Mouse (Mus musculus): ENCODE measurements at regions not wholly inside any gene's neighbourhood (a gene's known extent, or its start where the extent isn't known, plus 50 kb on each side); places are given as distances from the start of the nearest gene placed in this dataset.

GRCm38 (mm10) chr3:147041201-147041600 lies 189.0 kb downstream of the Ttll7 start:
- DNase-seq (ENCODE audit: low spot score) = no peak

- DNase-seq (ENCODE audit: low spot score) = no peak
Observed at GRCm38 (mm10) chr3:147042911-147043310, 190.7 kb downstream of the Ttll7 start.

GRCm38 (mm10) chr3:147046634-147047033 lies 194.5 kb downstream of the Ttll7 start:
- DNase-seq (ENCODE audit: low spot score) = no peak

GRCm38 (mm10) chr3:147054157-147054838 lies 202.1 kb downstream of the Ttll7 start:
- no peak for DNase-seq (ENCODE audit: low spot score)

GRCm38 (mm10) chr3:147057874-147058273 lies 205.7 kb downstream of the Ttll7 start:
- DNase-seq (ENCODE audit: low spot score) = no peak

GRCm38 (mm10) chr3:147060659-147061058 lies 208.5 kb downstream of the Ttll7 start:
- no peak for DNase-seq (ENCODE audit: low spot score)

GRCm38 (mm10) chr3:147062451-147062850 lies 210.3 kb downstream of the Ttll7 start:
- no peak for DNase-seq (ENCODE audit: low spot score)

- no peak for DNase-seq (ENCODE audit: low spot score)
Observed at GRCm38 (mm10) chr3:147063578-147064442, 211.6 kb downstream of the Ttll7 start.

- no peak for DNase-seq (ENCODE audit: low spot score)
Observed at GRCm38 (mm10) chr3:147064443-147064868, 212.3 kb downstream of the Ttll7 start.

GRCm38 (mm10) chr3:147070972-147071371 lies 218.8 kb downstream of the Ttll7 start:
- no peak for DNase-seq (ENCODE audit: low spot score)

- no peak for DNase-seq (ENCODE audit: low spot score)
Observed at GRCm38 (mm10) chr3:147080197-147080596, 228.0 kb downstream of the Ttll7 start.

- no peak for DNase-seq (ENCODE audit: low spot score)
Observed at GRCm38 (mm10) chr3:147080768-147081448, 228.7 kb downstream of the Ttll7 start.

GRCm38 (mm10) chr3:147081763-147082162 lies 229.6 kb downstream of the Ttll7 start:
- DNase-seq (ENCODE audit: low spot score) = no peak

- DNase-seq (ENCODE audit: low spot score) = peak; percentile 60
Observed at GRCm38 (mm10) chr3:147082255-147082943, 230.2 kb downstream of the Ttll7 start.

- DNase-seq (ENCODE audit: low spot score) = no peak
Observed at GRCm38 (mm10) chr3:147083374-147083773, 231.2 kb downstream of the Ttll7 start.

GRCm38 (mm10) chr3:147083823-147084222 lies 231.7 kb downstream of the Ttll7 start:
- DNase-seq (ENCODE audit: low spot score) = no peak

GRCm38 (mm10) chr3:147084624-147085189 lies 232.5 kb downstream of the Ttll7 start:
- DNase-seq (ENCODE audit: low spot score) = peak; percentile 27

- DNase-seq (ENCODE audit: low spot score) = no peak
Observed at GRCm38 (mm10) chr3:147088171-147088570, 236.0 kb downstream of the Ttll7 start.

GRCm38 (mm10) chr3:147089716-147090115 lies 237.5 kb downstream of the Ttll7 start:
- no peak for DNase-seq (ENCODE audit: low spot score)

- no peak for DNase-seq (ENCODE audit: low spot score)
Observed at GRCm38 (mm10) chr3:147092188-147093075, 240.3 kb downstream of the Ttll7 start.

GRCm38 (mm10) chr3:147093076-147093380 lies 240.9 kb downstream of the Ttll7 start:
- no peak for DNase-seq (ENCODE audit: low spot score)
